Mouse (Mus musculus) C2C12 (cell line): ENCODE data around the gene Igsf6.

ENCODE experiments used
- CTCF ChIP-seq: IDR thresholded peaks from one replicate; pipeline ENCODE4 v1.5.1; 2011; ENCODE audit not compliant: control insufficient read depth, insufficient read depth, insufficient read length
- MAX ChIP-seq: IDR thresholded peaks from one replicate; pipeline ENCODE4 v1.6.1; 2011; ENCODE audit warnings: mild to moderate bottlenecking, control low read depth
- MYOG ChIP-seq: IDR thresholded peaks from one replicate; pipeline ENCODE4 v1.6.1; 2011; ENCODE audit not compliant: control insufficient read depth, insufficient read length; ENCODE audit errors: extremely low read depth

DNA sequence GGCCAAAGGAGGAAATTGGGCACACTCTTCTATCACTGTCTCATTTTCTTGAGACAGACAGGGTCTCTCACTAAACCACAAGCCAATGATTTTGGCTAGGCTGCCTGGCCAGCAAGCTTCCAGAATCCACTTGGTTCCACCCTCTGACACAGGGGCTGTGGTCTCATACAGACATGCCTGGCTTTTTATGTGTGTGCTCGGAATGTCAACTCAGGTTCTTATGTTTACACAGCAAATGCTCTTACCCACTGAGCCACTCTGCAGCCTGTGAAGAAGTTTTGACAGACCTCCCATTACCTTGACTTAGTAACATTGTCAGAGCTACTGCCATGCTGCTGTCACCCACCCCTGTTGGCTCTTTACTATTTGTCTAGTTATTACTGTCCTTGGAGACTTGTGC, 32.4 kb downstream of the Igsf6 start:
- TF ChIP-seq CTCF: no peak
- no peak for TF ChIP-seq MAX
- no peak for TF ChIP-seq MYOG
